Mouse (Mus musculus) effector memory CD4-positive, alpha-beta T cell, adult 5 months (primary cell): Measurements from ENCODE around the gene Sall1. TPM values are rescaled to one million over a fixed set of nuclear protein-coding genes. Genes with fewer than 3 reads are reported as not detected.

ENCODE experiments used
- polyA plus RNA-seq: library from polyadenylated mRNA; unstranded; fragments of 100-300 nt; shearing (Covaris generic); gene quantifications from one replicate; pipeline ENCODE4 v1.2.1, GENCODE M21; 2017

Gene Sall1
- not detected for polyA plus RNA-seq

DNA sequence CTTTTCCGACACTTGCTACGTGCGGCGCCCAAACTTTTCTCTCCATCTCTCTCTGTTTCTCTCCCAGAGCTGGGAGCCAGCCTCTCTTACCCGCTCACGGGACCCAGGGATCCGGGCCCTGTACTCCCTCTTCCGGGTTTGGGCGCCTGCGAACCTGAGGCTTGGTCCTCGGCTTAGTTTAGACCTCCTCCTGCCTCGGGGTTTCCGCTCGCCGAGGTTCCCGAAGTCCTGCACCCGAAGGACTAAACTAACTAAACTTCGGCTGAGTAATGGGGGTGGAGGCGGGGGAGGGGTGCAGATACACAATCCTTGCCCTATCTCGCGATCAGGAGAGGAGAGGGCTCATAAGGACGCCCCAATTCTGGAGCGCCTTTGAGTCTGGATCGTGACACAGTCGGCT, at the start of gene Sall1:
TSS of gene Sall1 (minus strand) at position 223 of the 400 bp plus-strand sequence.

